Mouse (Mus musculus): ENCODE results near the gene Zfr.
A peak's percentile ranks its signal among the peaks of the same experiment; 100 is the strongest.

- TF ChIP-seq CTCF (IDR thresholded peaks at IDR 0.05; ENCODE audit: borderline replicate concordance, control insufficient read depth, extremely low read depth, insufficient read depth, low read length, poor library complexity) (peak; percentile 76), POLR2A (IDR thresholded peaks at IDR 0.05; ENCODE audit: control insufficient read depth, extremely low read depth, insufficient read depth, low read length, poor library complexity) (peak; percentile 84)
These were observed 86.9 kb downstream of the Zfr start, which contains the start of gene Mtmr12 for GRCm38 (mm10) chr15:12204319-12205159.
